Mouse (Mus musculus): Measurements from ENCODE around the gene Ppp1r3d.

Gene Ppp1r3d

GRCm38 (mm10) chr2:178413481-178414260, 601 bp downstream of the Ppp1r3d start:
- peak; percentile 95 for DNase-seq

- no peak for DNase-seq
These were observed 1.2 kb downstream of the Ppp1r3d start for GRCm38 (mm10) chr2:178413081-178413480.

- peak; percentile 97 for DNase-seq
These were observed 1.7 kb downstream of the Ppp1r3d start for GRCm38 (mm10) chr2:178412598-178412997.

GRCm38 (mm10) chr2:178410286-178410685, 4.0 kb downstream of the Ppp1r3d start:
- peak; percentile 92 for DNase-seq

GRCm38 (mm10) chr2:178409024-178409423, 5.2 kb downstream of the Ppp1r3d start:
- no peak for DNase-seq

GRCm38 (mm10) chr2:178407053-178407815, 7.0 kb downstream of the Ppp1r3d start, which contains the start of gene Sycp2:
Gene Sycp2, minus strand, starts transcription at chr2:178407685.
- DNase-seq = peak; percentile 87

Measured in heart, adult 11 months (tissue).